Mouse (Mus musculus) CH12F3 (cell line): Measurements from ENCODE around the gene Qsox1.

Experiments used
- in situ Hi-C: fragments of 300-500 bp; cut with MboI; formaldehyde crosslinking; loops from 2 replicates; pipeline ENCODE4 v1.14.3; 2020; ENCODE audit warnings: low sequenced_read_pairs

Qsox1 gene

GRCm38 (mm10) chr1:155801014-155801991, 11.4 kb downstream of the Qsox1 start:
- in situ Hi-C loops: no loop called here

- in situ Hi-C loops: no loop called here
Observed at GRCm38 (mm10) chr1:155798000-155798399, 14.7 kb downstream of the Qsox1 start.

DNA sequence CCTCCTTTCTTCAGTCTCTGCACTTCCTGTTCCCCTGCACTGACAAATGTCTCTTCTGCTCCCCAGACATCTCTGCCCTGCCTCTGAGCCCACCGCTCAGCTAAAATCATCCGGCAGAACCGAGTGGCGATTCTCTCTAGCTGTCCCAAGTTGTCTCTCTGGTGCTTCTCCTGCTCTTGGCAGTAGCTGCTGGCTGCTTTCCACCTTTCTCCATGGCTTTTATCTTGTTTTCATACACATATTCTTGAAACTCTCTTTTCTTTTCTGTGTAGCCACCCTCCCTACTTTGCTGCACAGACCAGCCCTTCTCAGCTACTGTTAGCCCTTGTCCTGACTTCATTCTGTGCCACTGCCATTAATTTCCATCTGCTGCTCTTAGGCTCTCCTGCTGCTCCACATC, 15.3 kb downstream of the Qsox1 start:
- in situ Hi-C loops: no loop called here

GRCm38 (mm10) chr1:155796757-155797405, 15.8 kb downstream of the Qsox1 start:
- in situ Hi-C loops: no loop called here

DNA sequence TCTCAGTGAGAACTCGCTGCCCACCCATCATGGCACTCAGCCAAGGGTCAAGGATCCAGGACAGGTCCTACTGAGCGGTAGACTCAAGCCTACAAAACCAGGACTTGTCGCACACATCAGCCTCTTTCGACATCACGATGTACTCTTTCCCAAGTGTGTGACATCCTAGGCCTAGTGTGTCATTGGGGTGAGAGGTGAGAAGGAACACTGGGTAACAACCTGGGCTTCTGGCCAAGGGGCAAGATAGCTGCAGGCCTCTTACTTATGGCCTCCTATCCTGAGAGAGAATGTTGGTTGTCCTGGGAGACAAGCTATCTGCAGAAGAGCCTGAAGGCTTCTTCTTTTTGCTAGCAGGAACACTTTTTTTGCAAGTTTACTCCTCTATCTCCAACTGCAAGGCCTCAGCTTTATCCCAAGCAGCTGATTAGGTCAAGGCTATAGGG, 16.9 kb downstream of the Qsox1 start:
- in situ Hi-C loops: no loop called here

DNA sequence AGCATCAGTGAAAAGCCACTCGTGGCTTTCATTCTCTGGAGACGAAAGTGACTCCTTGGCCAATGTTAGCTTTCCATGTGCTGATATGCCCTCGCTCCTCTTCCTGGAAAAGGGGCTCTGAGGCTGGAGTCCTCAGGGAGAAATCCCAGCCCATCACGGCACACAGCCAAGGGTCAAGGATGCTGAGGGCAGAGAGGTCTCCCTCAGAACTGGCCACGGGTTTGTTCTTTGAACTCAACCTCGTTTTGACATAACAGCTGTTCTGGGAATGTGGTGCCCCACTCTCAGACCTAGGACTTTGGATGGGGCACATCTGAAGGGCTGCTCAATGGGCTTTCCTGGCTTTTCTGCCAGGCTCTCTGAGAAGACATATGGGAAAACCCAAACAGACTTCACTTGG, 17.8 kb downstream of the Qsox1 start:
- in situ Hi-C loops: no loop called here

GRCm38 (mm10) chr1:155791919-155792318, 20.8 kb downstream of the Qsox1 start:
- in situ Hi-C loops: no loop called here

DNA sequence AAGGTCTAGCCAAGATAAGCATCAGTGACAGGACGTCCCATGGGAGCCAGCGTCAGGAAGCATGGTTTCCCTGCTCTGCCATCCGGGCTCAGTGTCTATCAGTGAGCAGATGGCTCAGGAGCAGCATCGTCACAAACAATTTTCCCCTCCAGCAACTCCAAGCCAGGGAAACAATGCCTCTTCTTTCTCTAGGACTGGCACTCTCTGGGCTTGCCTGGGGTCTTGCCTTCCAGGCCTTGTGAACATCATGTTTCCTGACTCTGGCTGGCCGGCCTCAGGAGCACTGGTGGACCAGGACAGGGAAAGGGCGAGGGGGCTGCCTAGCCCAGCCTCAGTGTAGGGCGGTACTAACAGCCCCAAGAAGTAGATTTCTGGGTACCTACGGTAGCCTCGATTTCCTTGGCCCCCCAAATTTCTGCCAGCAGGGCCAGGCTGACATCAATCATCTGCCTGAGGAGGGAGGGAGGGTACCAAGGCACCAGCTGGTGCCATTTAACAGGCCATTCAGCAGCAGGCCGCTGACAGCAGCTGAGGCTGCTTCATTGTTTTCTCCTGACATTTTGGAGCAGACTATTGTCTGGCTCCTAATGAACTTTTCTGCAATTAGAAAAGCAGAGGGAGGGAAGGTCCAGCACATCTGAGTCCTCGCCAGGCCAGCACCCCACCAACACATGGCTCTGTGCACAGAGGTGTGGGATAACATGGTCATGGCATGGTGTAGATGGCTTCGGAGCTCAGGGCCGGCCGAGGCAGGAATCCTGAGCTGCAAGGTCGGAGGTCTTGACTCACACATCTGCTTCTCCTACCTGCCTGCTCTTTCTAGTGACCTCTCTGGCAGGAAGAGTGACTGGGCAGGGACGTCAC, 22.3 kb downstream of the Qsox1 start:
- in situ Hi-C loops: no loop called here

DNA sequence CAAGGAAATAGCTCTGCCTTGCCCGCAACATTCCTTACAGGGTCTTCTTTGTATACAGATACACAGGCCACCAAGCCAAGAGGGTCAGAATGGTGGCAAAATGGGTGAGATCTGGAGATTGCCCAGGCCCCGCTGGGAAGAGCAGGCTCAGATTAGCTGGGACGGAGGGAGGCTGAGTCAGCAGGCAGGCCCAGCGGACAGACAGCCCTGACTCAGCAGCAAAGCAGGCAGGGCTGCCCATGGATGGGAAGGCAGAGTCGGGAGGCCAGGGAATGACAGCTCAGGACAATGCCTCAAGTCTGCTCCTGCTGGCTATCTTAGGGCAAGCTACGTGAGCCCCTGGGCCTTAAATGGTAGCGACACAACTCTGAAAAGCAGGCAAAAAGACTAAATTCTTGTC, 26.8 kb downstream of the Qsox1 start:
- in situ Hi-C loops: loop anchor here (10.0 kb wide), 1 partner anchor 211 kb away; no protein-coding TSS in a partner anchor

- in situ Hi-C loops: loop anchor here (10.0 kb wide), 1 partner anchor 210 kb away; no protein-coding TSS in a partner anchor
Observed at GRCm38 (mm10) chr1:155784343-155785205, 28.1 kb downstream of the Qsox1 start.

GRCm38 (mm10) chr1:155782382-155782781, 30.3 kb downstream of the Qsox1 start:
- in situ Hi-C loops: loop anchor here (10.0 kb wide), 1 partner anchor 208 kb away; no protein-coding TSS in a partner anchor

DNA sequence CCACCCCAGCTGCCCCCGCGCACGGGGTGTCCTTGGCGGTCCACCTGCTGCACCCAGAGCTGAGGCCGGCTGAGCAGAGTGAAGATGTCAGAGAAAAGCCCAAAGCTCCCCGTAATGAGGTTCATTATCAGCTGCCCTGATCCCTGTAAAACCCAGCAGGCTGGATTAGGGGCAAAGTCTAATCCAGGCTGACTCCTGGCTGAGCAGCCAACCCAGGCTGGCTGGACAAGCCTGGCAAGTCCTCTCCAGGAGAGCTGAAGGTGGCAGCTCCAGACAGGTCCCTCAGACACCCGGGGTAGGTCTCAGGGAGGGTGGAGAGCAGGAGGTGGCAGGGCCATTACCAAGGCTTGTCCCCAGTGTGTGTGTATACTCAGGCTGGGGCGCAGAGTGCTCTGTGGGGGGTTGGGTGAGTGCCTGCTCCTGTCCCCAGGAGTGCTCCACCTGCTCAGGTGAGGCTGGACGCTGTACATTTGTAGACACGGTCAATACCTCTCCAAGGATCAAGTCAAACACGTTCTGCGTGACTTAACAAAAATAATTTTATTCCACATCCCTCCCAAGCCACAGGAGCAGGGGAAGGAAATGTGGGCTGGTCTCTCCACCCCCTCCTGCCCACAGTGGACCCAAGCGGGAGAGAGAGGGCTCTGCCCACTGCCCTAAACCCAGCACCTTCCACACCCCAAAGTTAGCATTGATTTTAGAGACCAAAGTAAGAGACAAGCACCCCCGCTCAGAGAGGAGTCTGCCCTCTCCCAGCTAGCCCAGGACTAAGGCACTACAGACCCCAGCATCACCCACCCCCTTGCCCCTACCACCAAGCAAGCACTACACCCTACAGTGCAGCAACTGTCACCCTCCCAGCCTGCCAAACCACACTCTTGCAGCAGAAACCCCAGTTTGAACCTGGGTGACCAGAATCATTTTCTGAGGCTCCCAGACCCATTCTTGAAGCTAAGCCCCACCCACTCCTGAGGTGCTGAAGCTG, 34.8 kb downstream of the Qsox1 start:
- in situ Hi-C loops: no loop called here

- in situ Hi-C loops: no loop called here
Observed at GRCm38 (mm10) chr1:155759167-155759566, 53.5 kb downstream of the Qsox1 start.

- in situ Hi-C loops: no loop called here
Observed at GRCm38 (mm10) chr1:155758711-155759110, 54.0 kb downstream of the Qsox1 start.

- in situ Hi-C loops: no loop called here
Observed at GRCm38 (mm10) chr1:155757621-155758020, 55.1 kb downstream of the Qsox1 start.

- in situ Hi-C loops: no loop called here
Observed at GRCm38 (mm10) chr1:155753411-155753810, 59.3 kb downstream of the Qsox1 start.

GRCm38 (mm10) chr1:155751484-155752255, 61.0 kb downstream of the Qsox1 start, which contains the start of gene Lhx4:
Gene Lhx4, minus strand, starts transcription at chr1:155751684.
- in situ Hi-C loops: no loop called here
